Mouse (Mus musculus): Measurements from ENCODE around the gene Kcnmb4. TPM values are rescaled to one million over a fixed set of nuclear protein-coding genes. Genes with fewer than 3 reads are reported as not detected.

Kcnmb4 gene
- polyA plus RNA-seq, 1 experiment from 2014 or later, result 5.0 TPM

DNA sequence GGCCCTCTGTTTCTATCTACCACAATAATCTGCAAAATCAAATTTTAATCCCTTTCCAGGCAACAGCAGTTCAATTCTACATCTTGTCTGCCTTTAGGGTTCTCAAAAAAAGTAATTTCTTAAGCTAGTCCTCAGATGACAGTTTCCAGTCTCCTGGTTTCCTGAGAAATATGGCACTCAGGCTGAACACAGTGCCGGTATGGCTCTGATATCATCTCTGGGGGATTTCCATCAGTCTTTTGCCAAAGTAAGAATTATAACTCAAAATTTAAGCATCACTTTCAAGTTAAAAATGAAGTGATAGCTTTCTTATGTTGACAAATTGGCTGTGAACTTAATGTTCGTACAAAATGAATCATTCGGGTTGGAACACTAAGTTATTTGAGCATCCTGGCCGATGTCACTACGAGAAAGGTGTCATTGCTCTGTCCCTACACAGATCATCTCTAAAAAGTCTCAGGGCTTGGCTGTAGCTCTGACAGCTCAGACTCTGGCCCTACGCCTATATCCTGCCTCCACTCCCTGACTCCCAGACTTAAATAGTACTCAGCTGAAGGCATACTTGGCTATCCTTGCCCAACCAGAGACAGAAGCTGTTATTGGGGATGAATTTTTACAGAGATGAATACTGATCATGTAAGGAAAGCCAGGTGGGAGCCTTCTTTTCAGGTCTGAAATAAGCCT, 70.8 kb downstream of the Kcnmb4 start:
- DNase-seq (ENCODE audit: low spot score) (no peak), ATAC-seq (replicated peaks; ENCODE audit: low FRiP score, low TSS enrichment, low read depth) (no peak)
- Histone ChIP-seq H3K9me3 (ENCODE audit: control insufficient read depth, low read length) (no peaks in the 10 kb centered on the region), H3K4me2 (ENCODE audit: low read length) (no peak overlapping the region), H3K4me1 (replicated peaks; ENCODE audit: control insufficient read depth, insufficient read depth, low read length) (no peaks in the 10 kb centered on the region), H3K4me3 (ENCODE audit: low read depth, low read length) (no peak overlapping the region), H3K36me3 (ENCODE audit: control insufficient read depth, insufficient read depth, low read length) (no peaks in the 10 kb centered on the region), H3K27me3 (replicated peaks; ENCODE audit: control insufficient read depth, insufficient read depth, low read length) (no peaks in the 10 kb centered on the region), H3K9ac (ENCODE audit: low read length) (no peak overlapping the region), H3K27ac (ENCODE audit: low read depth) (no peak overlapping the region)
- WGBS, result 83% methylated on average over 6 of the region's 6 CpGs

- Histone ChIP-seq H3K27me3 (replicated peaks; ENCODE audit: control insufficient read depth, insufficient read depth, low read length) (no peaks in the 10 kb centered on the region), H3K4me1 (replicated peaks; ENCODE audit: control insufficient read depth, insufficient read depth, low read length) (no peaks in the 10 kb centered on the region), H3K27ac (ENCODE audit: low read depth) (no peak overlapping the region), H3K9me3 (ENCODE audit: control insufficient read depth, low read length) (no peaks in the 10 kb centered on the region), H3K4me2 (ENCODE audit: low read length) (peak overlapping the region; percentile 36; the same call in 1 of the 2 replicates), H3K9ac (ENCODE audit: low read length) (no peak overlapping the region), H3K36me3 (ENCODE audit: control insufficient read depth, insufficient read depth, low read length) (no peaks in the 10 kb centered on the region), H3K4me3 (ENCODE audit: low read depth, low read length) (no peak overlapping the region)
- DNase-seq (ENCODE audit: low spot score), result no peak
- 47% methylated on average over 12 of the region's 12 CpGs for WGBS
- ATAC-seq (replicated peaks; ENCODE audit: low FRiP score, low TSS enrichment, low read depth), result no peak
These were observed 75.7 kb downstream of the Kcnmb4 start for GRCm38 (mm10) chr10:116397973-116398372.

DNA sequence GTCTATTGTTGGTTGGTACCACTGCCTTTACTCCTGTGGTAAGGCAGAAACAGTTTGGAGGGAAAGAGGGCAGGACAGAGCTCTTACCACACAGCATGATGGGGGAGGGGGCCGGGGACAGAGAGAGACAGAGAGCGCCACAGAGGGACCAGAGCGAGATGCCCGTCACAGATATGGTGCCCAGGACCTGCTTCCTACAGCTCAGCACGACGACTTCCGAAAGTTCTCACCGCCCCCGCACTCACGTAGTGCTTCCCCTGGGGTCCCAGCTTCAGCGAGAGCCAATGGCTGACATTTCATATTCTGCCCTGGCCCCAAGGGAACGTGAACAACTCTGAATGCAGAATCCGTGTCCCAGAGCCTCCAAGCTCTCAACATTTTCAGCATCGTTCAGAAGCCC, 76.1 kb downstream of the Kcnmb4 start:
- H3K9ac ChIP-seq (ENCODE audit: low read length), result no peak overlapping the region
- H3K9me3 ChIP-seq (ENCODE audit: control insufficient read depth, low read length), result no peaks in the 10 kb centered on the region
- H3K36me3 ChIP-seq (ENCODE audit: control insufficient read depth, insufficient read depth, low read length), result no peaks in the 10 kb centered on the region
- H3K27ac ChIP-seq (ENCODE audit: low read depth), result no peak overlapping the region
- no peaks in the 10 kb centered on the region for H3K27me3 ChIP-seq (replicated peaks; ENCODE audit: control insufficient read depth, insufficient read depth, low read length)
- H3K4me2 ChIP-seq (ENCODE audit: low read length), result peak overlapping the region; percentile 36; the same call in 1 of the 2 replicates
- H3K4me1 ChIP-seq (replicated peaks; ENCODE audit: control insufficient read depth, insufficient read depth, low read length), result no peaks in the 10 kb centered on the region
- WGBS, result 32% methylated on average over 14 of the region's 14 CpGs
- ATAC-seq (replicated peaks; ENCODE audit: low FRiP score, low TSS enrichment, low read depth) (no peak), DNase-seq (ENCODE audit: low spot score) (no peak)
- no peak overlapping the region for H3K4me3 ChIP-seq (ENCODE audit: low read depth, low read length)

GRCm38 (mm10) chr10:116396966-116397365, 76.7 kb downstream of the Kcnmb4 start:
- ATAC-seq (replicated peaks; ENCODE audit: low FRiP score, low TSS enrichment, low read depth) (no peak), DNase-seq (ENCODE audit: low spot score) (no peak)
- H3K4me3 ChIP-seq (ENCODE audit: low read depth, low read length), result no peak overlapping the region
- H3K36me3 ChIP-seq (ENCODE audit: control insufficient read depth, insufficient read depth, low read length), result no peaks in the 10 kb centered on the region
- no peaks in the 10 kb centered on the region for H3K9me3 ChIP-seq (ENCODE audit: control insufficient read depth, low read length)
- 87% methylated on average over 13 of the region's 13 CpGs for WGBS
- H3K4me1 ChIP-seq (replicated peaks; ENCODE audit: control insufficient read depth, insufficient read depth, low read length), result no peaks in the 10 kb centered on the region
- no peak overlapping the region for H3K4me2 ChIP-seq (ENCODE audit: low read length)
- no peaks in the 10 kb centered on the region for H3K27me3 ChIP-seq (replicated peaks; ENCODE audit: control insufficient read depth, insufficient read depth, low read length)
- no peak overlapping the region for H3K9ac ChIP-seq (ENCODE audit: low read length)
- H3K27ac ChIP-seq (ENCODE audit: low read depth), result no peak overlapping the region

- ATAC-seq (replicated peaks; ENCODE audit: low FRiP score, low TSS enrichment, low read depth) (no peak), DNase-seq (ENCODE audit: low spot score) (no peak)
- Histone ChIP-seq H3K27me3 (replicated peaks; ENCODE audit: control insufficient read depth, insufficient read depth, low read length) (no peaks in the 10 kb centered on the region), H3K9me3 (ENCODE audit: control insufficient read depth, low read length) (no peaks in the 10 kb centered on the region), H3K4me1 (replicated peaks; ENCODE audit: control insufficient read depth, insufficient read depth, low read length) (no peaks in the 10 kb centered on the region), H3K4me2 (ENCODE audit: low read length) (no peak overlapping the region), H3K4me3 (ENCODE audit: low read depth, low read length) (no peak overlapping the region), H3K9ac (ENCODE audit: low read length) (no peak overlapping the region), H3K27ac (ENCODE audit: low read depth) (no peak overlapping the region), H3K36me3 (ENCODE audit: control insufficient read depth, insufficient read depth, low read length) (no peaks in the 10 kb centered on the region)
- 73% methylated on average over 5 of the region's 5 CpGs for WGBS
These were observed 77.4 kb downstream of the Kcnmb4 start for GRCm38 (mm10) chr10:116396279-116396678.

- no peaks in the 10 kb centered on the region for H3K4me1 ChIP-seq (replicated peaks; ENCODE audit: control insufficient read depth, insufficient read depth, low read length)
- 52% methylated on average over 4 of the region's 4 CpGs for WGBS
- no peak for DNase-seq (ENCODE audit: low spot score)
- no peak overlapping the region for H3K4me2 ChIP-seq (ENCODE audit: low read length)
- no peak overlapping the region for H3K27ac ChIP-seq (ENCODE audit: low read depth)
- no peaks in the 10 kb centered on the region for H3K9me3 ChIP-seq (ENCODE audit: control insufficient read depth, low read length)
- H3K9ac ChIP-seq (ENCODE audit: low read length), result no peak overlapping the region
- no peak for ATAC-seq (replicated peaks; ENCODE audit: low FRiP score, low TSS enrichment, low read depth)
- no peak overlapping the region for H3K4me3 ChIP-seq (ENCODE audit: low read depth, low read length)
- H3K36me3 ChIP-seq (ENCODE audit: control insufficient read depth, insufficient read depth, low read length), result no peaks in the 10 kb centered on the region
- H3K27me3 ChIP-seq (replicated peaks; ENCODE audit: control insufficient read depth, insufficient read depth, low read length), result no peaks in the 10 kb centered on the region
These were observed 79.1 kb downstream of the Kcnmb4 start for GRCm38 (mm10) chr10:116394585-116394984.

- 71% methylated on average over 9 of the region's 9 CpGs for WGBS
- Histone ChIP-seq H3K9me3 (ENCODE audit: control insufficient read depth, low read length) (no peaks in the 10 kb centered on the region), H3K4me2 (ENCODE audit: low read length) (no peak overlapping the region), H3K4me1 (replicated peaks; ENCODE audit: control insufficient read depth, insufficient read depth, low read length) (no peaks in the 10 kb centered on the region), H3K27me3 (replicated peaks; ENCODE audit: control insufficient read depth, insufficient read depth, low read length) (no peaks in the 10 kb centered on the region), H3K9ac (ENCODE audit: low read length) (no peak overlapping the region), H3K4me3 (ENCODE audit: low read depth, low read length) (no peak overlapping the region), H3K36me3 (ENCODE audit: control insufficient read depth, insufficient read depth, low read length) (no peaks in the 10 kb centered on the region), H3K27ac (ENCODE audit: low read depth) (no peak overlapping the region)
- ATAC-seq (replicated peaks; ENCODE audit: low FRiP score, low TSS enrichment, low read depth), result no peak
- DNase-seq (ENCODE audit: low spot score), result no peak
These were observed 79.7 kb downstream of the Kcnmb4 start for GRCm38 (mm10) chr10:116393790-116394475.

DNA sequence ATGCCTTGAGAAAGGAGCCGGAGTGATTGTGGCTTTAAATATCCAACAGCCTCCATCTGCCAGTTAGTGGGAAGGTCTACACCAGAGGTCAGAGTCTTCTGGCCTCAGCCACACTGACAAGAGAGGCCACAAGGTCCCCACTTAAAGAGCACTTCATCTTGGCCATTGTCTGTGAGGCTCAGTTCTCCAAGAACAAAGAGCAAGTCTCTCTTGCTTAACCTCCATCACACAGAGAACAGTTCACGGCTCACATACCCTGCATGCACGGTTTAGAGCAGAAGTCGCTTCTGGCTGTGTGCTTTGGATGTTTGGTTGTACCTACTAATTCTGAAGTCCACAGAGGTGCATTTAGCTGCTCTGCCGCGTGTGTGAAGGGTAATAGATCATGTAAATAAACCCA, 84.8 kb downstream of the Kcnmb4 start:
- H3K4me1 ChIP-seq (replicated peaks; ENCODE audit: control insufficient read depth, insufficient read depth, low read length), result peaks cover 5% of the 10 kb centered on the region; the same call in 1 of the 2 replicates
- WGBS, result 68% methylated on average over 6 of the region's 6 CpGs
- H3K36me3 ChIP-seq (ENCODE audit: control insufficient read depth, insufficient read depth, low read length), result no peaks in the 10 kb centered on the region
- no peak overlapping the region for H3K4me2 ChIP-seq (ENCODE audit: low read length)
- H3K27me3 ChIP-seq (replicated peaks; ENCODE audit: control insufficient read depth, insufficient read depth, low read length), result no peaks in the 10 kb centered on the region
- ATAC-seq (replicated peaks; ENCODE audit: low FRiP score, low TSS enrichment, low read depth) (no peak), DNase-seq (ENCODE audit: low spot score) (no peak)
- H3K9me3 ChIP-seq (ENCODE audit: control insufficient read depth, low read length), result no peaks in the 10 kb centered on the region
- H3K9ac ChIP-seq (ENCODE audit: low read length), result no peak overlapping the region
- no peak overlapping the region for H3K27ac ChIP-seq (ENCODE audit: low read depth)
- H3K4me3 ChIP-seq (ENCODE audit: low read depth, low read length), result no peak overlapping the region
